Mouse (Mus musculus) intestine, postnatal 0 days (tissue): ENCODE results near the gene Col9a1. TPM values are rescaled to one million over a fixed set of nuclear protein-coding genes. Genes with fewer than 3 reads are reported as not detected.

Source experiments
- ATAC-seq: fragments of 200-750 bp; cut with Nextera tagmentation; 2 replicates; pipeline ENCODE4 v1.8.0; 2017; ENCODE audit warnings: mild to moderate bottlenecking, moderate TSS enrichment, moderate library complexity
- H3K27ac ChIP-seq: fragments of 300-500 bp; sonication (generic); 2 replicates; pipeline ENCODE4 v1.5.1; 2014; ENCODE audit warnings: mild to moderate bottlenecking, low read depth, low read length, moderate library complexity
- H3K27me3 ChIP-seq: fragments of 300-500 bp; sonication (generic); replicated peaks from 2 replicates; pipeline ENCODE4 v1.6.1; 2014; ENCODE audit warnings: low read length, mixed read lengths; ENCODE audit not compliant: control insufficient read depth, insufficient read depth
- H3K36me3 ChIP-seq: fragments of 300-500 bp; sonication (generic); 2 replicates; pipeline ENCODE4 v1.6.1; 2014; ENCODE audit warnings: mild to moderate bottlenecking, moderate library complexity; ENCODE audit not compliant: control insufficient read depth, insufficient read depth
- H3K4me1 ChIP-seq: fragments of 300-500 bp; sonication (generic); replicated peaks from 2 replicates; pipeline ENCODE4 v1.6.1; 2014; ENCODE audit warnings: antibody characterized with exemption, low read length, mixed read lengths; ENCODE audit not compliant: control insufficient read depth, insufficient read depth
- H3K4me2 ChIP-seq: fragments of 300-500 bp; sonication (generic); replicated peaks from 2 replicates; pipeline ENCODE4 v1.6.1; 2014; ENCODE audit warnings: low read depth, mild to moderate bottlenecking, moderate library complexity
- H3K4me3 ChIP-seq: fragments of 300-500 bp; sonication (generic); 2 replicates; pipeline ENCODE4 v1.5.1; 2014; ENCODE audit warnings: low read depth, low read length
- H3K9ac ChIP-seq: fragments of 300-500 bp; sonication (generic); 2 replicates; pipeline ENCODE4 v1.6.1; 2014; ENCODE audit warnings: mild to moderate bottlenecking, low read depth, low read length
- H3K9me3 ChIP-seq: fragments of 300-500 bp; sonication (generic); 2 replicates; pipeline ENCODE4 v1.6.1; 2016; ENCODE audit warnings: mixed run types; ENCODE audit not compliant: control insufficient read depth
- CTCF ChIP-seq: sonication (generic); IDR thresholded peaks from 2 replicates; pipeline ENCODE4 v1.5.1; 2016; ENCODE audit warnings: low read depth, mild to moderate bottlenecking, control low read depth, antibody characterized with exemption, moderate library complexity
- WGBS: fragments of 180-500 bp; shearing (Covaris S2); extraction: QIAGEN DNeasy Blood & Tissue Kit; methylation state at CpG from one replicate; pipeline ENCODE4 v1.1.7; 2014; 5-methylcytosine and 5-hydroxymethylcytosine counted together
- polyA plus RNA-seq: library from polyadenylated mRNA; unstranded; fragments of >200 nt; fragmentation: Nextera tagmentation; extraction: Ambion mirVana; gene quantifications from 2 replicates; pipeline ENCODE4 v1.2.1, GENCODE M21; 2015

Gene Col9a1
- polyA plus RNA-seq, 1 experiment from 2014 or later: 0.72 TPM

GRCm38 (mm10) chr1:24244931-24245330 lies 67.5 kb downstream of the Col9a1 start:
- WGBS: 83% methylated on average over 10 of the region's 10 CpGs
- H3K4me1 ChIP-seq: no peaks in the 10 kb centered on the region

GRCm38 (mm10) chr1:24245700-24246375 lies 68.4 kb downstream of the Col9a1 start:
- H3K36me3 ChIP-seq: no peaks in the 10 kb centered on the region
- 77% methylated on average over 13 of the region's 13 CpGs for WGBS
- H3K27ac ChIP-seq: no peak overlapping the region
- H3K27me3 ChIP-seq: no peaks in the 10 kb centered on the region
- no peaks in the 10 kb centered on the region for H3K9me3 ChIP-seq
- no peaks in the 10 kb centered on the region for H3K4me1 ChIP-seq
- no peak overlapping the region for H3K4me2 ChIP-seq
- no peak for ATAC-seq
- no peak overlapping the region for H3K9ac ChIP-seq
- no peak overlapping the region for H3K4me3 ChIP-seq
- no peak for TF ChIP-seq CTCF

More at GRCm38 (mm10) chr1:24244931-24245330, 67.5 kb downstream of the Col9a1 start:
- no peak overlapping the region for H3K27ac ChIP-seq
- no peak for ATAC-seq
- H3K4me3 ChIP-seq: no peak overlapping the region
- H3K4me2 ChIP-seq: no peak overlapping the region
- no peaks in the 10 kb centered on the region for H3K36me3 ChIP-seq
- TF ChIP-seq CTCF: no peak
- H3K27me3 ChIP-seq: no peaks in the 10 kb centered on the region
- H3K9me3 ChIP-seq: no peaks in the 10 kb centered on the region
- no peak overlapping the region for H3K9ac ChIP-seq

GRCm38 (mm10) chr1:24248294-24249104 lies 71.1 kb downstream of the Col9a1 start:
- no peak overlapping the region for H3K4me3 ChIP-seq
- H3K4me1 ChIP-seq: no peaks in the 10 kb centered on the region
- 66% methylated on average over 10 of the region's 10 CpGs for WGBS
- H3K4me2 ChIP-seq: no peak overlapping the region
- TF ChIP-seq CTCF: no peak
- H3K9me3 ChIP-seq: no peaks in the 10 kb centered on the region
- no peak for ATAC-seq
- no peak overlapping the region for H3K9ac ChIP-seq
- H3K27me3 ChIP-seq: no peaks in the 10 kb centered on the region
- no peak overlapping the region for H3K27ac ChIP-seq
- H3K36me3 ChIP-seq: no peaks in the 10 kb centered on the region

GRCm38 (mm10) chr1:24249105-24249664 lies 71.8 kb downstream of the Col9a1 start:
- no peaks in the 10 kb centered on the region for H3K27me3 ChIP-seq
- peak; percentile 94 for TF ChIP-seq CTCF
- no peaks in the 10 kb centered on the region for H3K36me3 ChIP-seq
- WGBS: 46% methylated on average over 3 of the region's 3 CpGs
- no peak overlapping the region for H3K4me3 ChIP-seq
- no peak overlapping the region for H3K27ac ChIP-seq
- H3K4me1 ChIP-seq: no peaks in the 10 kb centered on the region
- H3K9ac ChIP-seq: no peak overlapping the region
- ATAC-seq: no peak
- no peak overlapping the region for H3K4me2 ChIP-seq
- H3K9me3 ChIP-seq: no peaks in the 10 kb centered on the region

GRCm38 (mm10) chr1:24257961-24258360 lies 80.6 kb downstream of the Col9a1 start:
- H3K36me3 ChIP-seq: no peaks in the 10 kb centered on the region
- no peaks in the 10 kb centered on the region for H3K27me3 ChIP-seq
- TF ChIP-seq CTCF: no peak
- H3K4me3 ChIP-seq: no peak overlapping the region
- no peak overlapping the region for H3K9ac ChIP-seq
- H3K4me1 ChIP-seq: no peaks in the 10 kb centered on the region
- H3K9me3 ChIP-seq: no peaks in the 10 kb centered on the region
- H3K4me2 ChIP-seq: no peak overlapping the region
- no peak overlapping the region for H3K27ac ChIP-seq
- ATAC-seq: no peak
- 74% methylated on average over 5 of the region's 5 CpGs for WGBS

- WGBS: 76% methylated on average over 6 of the region's 6 CpGs
Measured at GRCm38 (mm10) chr1:24259419-24259818, 82.0 kb downstream of the Col9a1 start.

More at GRCm38 (mm10) chr1:24259419-24259818, 82.0 kb downstream of the Col9a1 start:
- no peaks in the 10 kb centered on the region for H3K4me1 ChIP-seq
- H3K4me3 ChIP-seq: no peak overlapping the region
- no peak for ATAC-seq
- no peak for TF ChIP-seq CTCF
- H3K27me3 ChIP-seq: no peaks in the 10 kb centered on the region
- no peaks in the 10 kb centered on the region for H3K36me3 ChIP-seq
- no peaks in the 10 kb centered on the region for H3K9me3 ChIP-seq
- no peak overlapping the region for H3K27ac ChIP-seq
- H3K9ac ChIP-seq: no peak overlapping the region
- H3K4me2 ChIP-seq: no peak overlapping the region
